Mouse (Mus musculus) embryonic fibroblast, embryonic 13.5 days (primary cell): Measurements from ENCODE around the gene Mmp21. TPM values are rescaled to one million over a fixed set of nuclear protein-coding genes. Genes with fewer than 3 reads are reported as not detected.

Experiments used
- H3K27ac ChIP-seq: 2 replicates; pipeline ENCODE4 v1.5.1; 2012; ENCODE audit warnings: low read length, control low read depth, inconsistent platforms; ENCODE audit not compliant: insufficient read depth
- H3K4me1 ChIP-seq: 2 replicates; pipeline ENCODE4 v1.6.1; 2011; ENCODE audit warnings: low read length; ENCODE audit not compliant: control insufficient read depth, insufficient read depth
- H3K4me3 ChIP-seq: 2 replicates; pipeline ENCODE4 v1.5.1; 2011; ENCODE audit warnings: mild to moderate bottlenecking, control low read depth, low read length; ENCODE audit not compliant: insufficient read depth
- CTCF ChIP-seq: IDR thresholded peaks from 2 replicates; pipeline ENCODE4 v1.5.1; 2011; ENCODE audit warnings: mild to moderate bottlenecking, control low read depth, low read length, moderate library complexity, borderline replicate concordance; ENCODE audit not compliant: insufficient read depth
- POLR2A ChIP-seq: IDR thresholded peaks from 2 replicates; pipeline ENCODE4 v1.6.1; 2011; ENCODE audit warnings: low read depth, mild to moderate bottlenecking, control low read depth, low read length, moderate library complexity
- polyA plus RNA-seq: library from polyadenylated mRNA; stranded (reverse); fragments of >200 nt; gene quantifications from 2 replicates; pipeline ENCODE4 v1.2.4, GENCODE M21; 2011; ENCODE audit warnings: low read depth; ENCODE audit not compliant: missing spikeins, insufficient read length

Gene Mmp21
- polyA plus RNA-seq: not detected in 2 replicates

DNA sequence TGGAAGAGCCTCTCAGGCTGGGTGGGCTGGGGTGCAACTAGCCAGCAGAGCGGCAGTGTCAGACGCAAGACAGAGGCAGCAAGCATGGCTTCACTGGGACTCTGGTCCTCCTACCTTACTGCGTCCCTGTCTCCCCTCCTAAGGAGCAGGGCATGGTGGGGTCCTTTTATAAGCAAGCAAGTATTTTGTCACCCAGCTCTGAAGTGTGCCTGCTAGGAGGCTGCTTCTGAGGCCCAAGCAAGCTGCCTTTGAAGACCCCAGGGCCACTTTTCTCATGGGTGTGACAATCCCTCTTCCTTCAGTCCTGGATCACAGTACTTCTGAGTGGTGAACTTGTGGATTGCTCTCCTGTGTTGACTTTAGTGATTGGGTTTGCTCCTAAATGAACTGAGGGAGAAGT is at the start of gene Mmp21:
Mmp21 (minus strand) TSS at position 101 of the 400 bp plus-strand sequence.
- TF ChIP-seq CTCF: no peak
- TF ChIP-seq POLR2A: no peak
- Histone ChIP-seq H3K27ac (no peak within 1 kb of the TSS), H3K4me3 (no peak within 1 kb of the TSS), H3K4me1 (no peaks in the 10 kb centered on the region)

DNA sequence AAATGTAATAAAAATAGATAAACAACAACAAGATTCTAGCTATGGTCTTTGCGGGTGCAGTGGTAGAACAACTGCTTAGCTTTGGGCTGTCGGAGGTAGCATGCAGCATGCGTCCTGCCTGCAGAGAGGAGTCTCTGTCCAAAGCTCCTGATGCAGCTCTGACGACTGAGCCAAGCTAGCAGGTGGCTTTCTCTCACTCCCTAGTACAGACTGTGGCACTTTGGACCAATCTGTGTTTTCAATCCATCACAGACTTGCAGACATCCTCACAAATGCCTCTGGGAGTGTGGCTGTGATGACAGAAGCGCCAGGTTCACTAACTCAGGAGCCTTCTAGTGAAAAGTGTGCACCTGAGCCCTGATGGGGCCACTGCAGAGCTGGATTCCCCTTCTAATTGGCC is 49.5 kb upstream of the Mmp21 start:
- Histone ChIP-seq H3K27ac (no peak overlapping the region), H3K4me1 (no peaks in the 10 kb centered on the region), H3K4me3 (no peak overlapping the region)
- TF ChIP-seq POLR2A: no peak

DNA sequence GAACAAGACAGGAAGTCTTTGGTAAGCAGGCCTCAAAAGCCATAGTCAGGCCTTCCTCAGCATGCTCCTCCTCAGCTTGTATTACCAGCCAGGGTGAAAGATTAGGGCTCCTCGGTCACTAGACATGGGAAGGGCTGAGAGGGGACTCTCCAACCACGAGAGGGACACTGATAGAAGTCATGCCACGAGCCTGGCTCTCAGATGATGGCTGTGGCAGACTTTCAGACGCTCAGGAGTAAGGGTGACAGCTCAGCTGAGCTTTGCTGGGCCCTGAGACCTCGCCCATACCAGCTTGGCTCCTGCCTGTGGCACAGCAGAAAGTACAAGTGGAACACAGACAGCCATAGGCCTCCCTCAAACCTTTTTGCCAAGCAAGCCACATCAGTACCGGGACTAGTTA is 47.2 kb upstream of the Mmp21 start:
- no peak overlapping the region for H3K4me3 ChIP-seq
- H3K4me1 ChIP-seq: no peaks in the 10 kb centered on the region
- TF ChIP-seq CTCF (no peak), POLR2A (no peak)
- no peak overlapping the region for H3K27ac ChIP-seq

DNA sequence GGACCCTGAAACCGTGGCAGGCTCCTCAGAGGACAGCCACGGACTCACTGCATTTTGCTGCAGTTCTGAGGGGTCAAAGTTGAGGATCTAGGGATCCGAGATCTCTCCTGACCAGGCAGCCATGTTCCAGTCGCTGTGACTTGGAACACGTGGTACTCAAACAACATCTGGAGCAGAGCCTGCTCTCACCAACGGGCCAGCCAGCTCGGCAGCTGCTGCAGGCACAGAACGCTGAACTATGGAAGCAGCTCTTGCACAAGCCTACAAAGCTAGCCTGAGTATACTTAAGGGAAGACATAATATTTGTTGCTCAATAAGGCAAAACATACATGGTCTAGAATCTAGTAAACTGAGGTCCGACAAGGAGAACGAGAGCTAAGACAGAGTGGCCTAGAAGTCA is 45.7 kb upstream of the Mmp21 start:
- TF ChIP-seq CTCF (no peak), POLR2A (no peak)
- Histone ChIP-seq H3K4me3 (no peak overlapping the region), H3K27ac (no peak overlapping the region), H3K4me1 (no peaks in the 10 kb centered on the region)

DNA sequence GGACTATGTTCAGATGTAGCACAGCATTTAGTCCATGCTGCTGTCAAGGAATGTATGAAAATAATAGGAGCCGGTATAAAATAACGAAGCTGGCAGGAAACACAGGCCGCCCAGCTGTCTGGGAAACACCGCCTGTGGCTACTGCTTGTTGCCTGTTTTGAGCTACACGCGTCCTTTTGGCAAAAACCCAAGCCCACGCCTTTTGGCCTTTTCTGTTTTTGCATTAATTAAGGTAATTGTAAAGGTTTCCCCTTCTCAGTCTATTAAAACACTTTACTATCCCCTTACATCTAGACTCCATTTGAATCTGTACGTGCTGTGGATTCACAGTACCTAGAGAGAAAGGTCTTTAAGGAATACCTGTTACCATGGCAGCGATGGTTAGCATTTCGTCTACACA is 45.0 kb upstream of the Mmp21 start:
- Histone ChIP-seq H3K4me1 (no peaks in the 10 kb centered on the region), H3K4me3 (no peak overlapping the region), H3K27ac (no peak overlapping the region)
- TF ChIP-seq POLR2A (no peak), CTCF (no peak)

DNA sequence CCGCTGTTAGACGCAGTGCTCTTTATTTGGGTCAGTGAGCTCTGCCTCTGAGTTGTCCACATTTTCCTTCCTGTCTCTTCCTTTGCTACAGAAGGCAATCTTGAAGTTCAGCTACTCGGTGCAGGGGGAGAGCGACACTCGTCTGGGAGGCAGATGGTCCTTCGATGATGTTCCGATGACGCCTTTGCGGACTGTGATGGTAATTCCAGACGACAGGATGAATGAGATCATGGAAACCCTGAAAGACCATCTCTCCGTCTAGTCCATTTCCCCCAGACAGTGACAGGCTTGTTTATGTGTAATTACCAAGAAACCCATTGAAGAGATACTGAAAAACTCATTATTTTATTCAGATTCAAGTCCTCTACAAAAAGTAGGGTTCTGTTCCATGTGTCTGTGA is 40.8 kb upstream of the Mmp21 start:
- no peak overlapping the region for H3K27ac ChIP-seq
- TF ChIP-seq POLR2A: no peak
- TF ChIP-seq CTCF: no peak
- no peak overlapping the region for H3K4me3 ChIP-seq
- no peaks in the 10 kb centered on the region for H3K4me1 ChIP-seq

DNA sequence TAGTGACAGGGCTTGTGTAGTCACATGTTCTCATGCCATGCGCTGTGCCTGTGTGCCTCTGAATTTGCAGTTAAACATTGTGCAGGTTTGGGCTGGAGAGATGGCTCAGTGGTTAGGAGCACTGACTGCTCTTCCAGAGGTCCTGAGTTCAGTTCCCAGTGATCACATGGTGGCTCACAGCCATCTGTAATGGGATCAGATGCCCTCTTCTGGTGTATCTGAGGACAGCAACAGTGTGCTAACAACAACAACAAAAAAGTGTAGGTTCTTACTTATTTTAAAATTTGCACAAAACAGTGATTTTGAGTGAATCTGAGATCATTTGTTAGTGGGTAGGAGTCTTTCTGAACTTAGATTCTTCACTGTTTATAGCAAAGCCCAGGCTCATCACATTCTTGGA is 38.7 kb upstream of the Mmp21 start:
- H3K4me1 ChIP-seq: no peaks in the 10 kb centered on the region
- H3K27ac ChIP-seq: no peak overlapping the region
- no peak overlapping the region for H3K4me3 ChIP-seq
- TF ChIP-seq CTCF: no peak
- no peak for TF ChIP-seq POLR2A

DNA sequence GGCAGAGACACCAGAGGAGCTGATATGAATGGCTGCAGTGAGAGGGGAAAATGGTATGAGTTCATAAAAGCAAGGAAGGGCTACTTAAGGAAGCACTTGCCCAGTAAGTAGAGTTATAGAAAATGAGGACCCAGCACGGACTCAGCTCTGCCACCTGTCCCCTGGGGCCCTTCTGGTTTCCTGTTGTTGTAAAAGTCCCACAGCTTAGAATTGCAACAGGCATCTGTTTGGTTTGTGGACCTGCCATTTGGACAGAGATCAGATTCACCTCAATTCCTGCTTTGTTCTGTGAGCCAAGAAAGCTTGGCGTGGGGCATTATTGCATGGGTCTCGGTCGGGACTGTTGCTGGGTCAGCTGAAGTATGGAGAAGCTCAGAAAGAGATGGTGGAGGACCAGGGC is 35.5 kb upstream of the Mmp21 start:
- H3K4me1 ChIP-seq: peaks cover 2% of the 10 kb centered on the region; the same call in 1 of the 2 replicates
- H3K4me3 ChIP-seq: no peak overlapping the region
- TF ChIP-seq CTCF: no peak
- TF ChIP-seq POLR2A: no peak
- no peak overlapping the region for H3K27ac ChIP-seq

DNA sequence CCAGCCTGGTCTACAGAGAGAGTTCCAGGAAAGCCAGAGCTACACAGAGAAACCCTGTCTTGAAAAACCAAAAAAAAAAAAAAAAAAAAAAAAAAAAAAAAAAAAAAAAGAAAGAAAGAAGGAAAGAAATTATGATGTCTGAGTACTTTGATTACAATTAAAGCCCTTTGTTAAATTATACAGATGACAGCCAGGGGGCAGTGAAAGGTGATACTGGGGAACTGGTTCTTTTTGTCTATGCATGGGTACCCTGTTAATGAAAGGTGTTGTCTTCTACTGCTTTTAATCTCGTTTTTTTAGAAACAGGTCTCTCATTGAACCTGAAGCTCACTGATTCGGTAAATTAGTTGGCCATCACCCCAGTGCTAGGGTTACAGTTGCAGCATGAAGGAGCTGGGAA is 27.4 kb upstream of the Mmp21 start:
- Histone ChIP-seq H3K4me1 (peaks cover 2% of the 10 kb centered on the region; the same call in 1 of the 2 replicates), H3K4me3 (no peak overlapping the region), H3K27ac (no peak overlapping the region)
- TF ChIP-seq CTCF: no peak
- TF ChIP-seq POLR2A: no peak

DNA sequence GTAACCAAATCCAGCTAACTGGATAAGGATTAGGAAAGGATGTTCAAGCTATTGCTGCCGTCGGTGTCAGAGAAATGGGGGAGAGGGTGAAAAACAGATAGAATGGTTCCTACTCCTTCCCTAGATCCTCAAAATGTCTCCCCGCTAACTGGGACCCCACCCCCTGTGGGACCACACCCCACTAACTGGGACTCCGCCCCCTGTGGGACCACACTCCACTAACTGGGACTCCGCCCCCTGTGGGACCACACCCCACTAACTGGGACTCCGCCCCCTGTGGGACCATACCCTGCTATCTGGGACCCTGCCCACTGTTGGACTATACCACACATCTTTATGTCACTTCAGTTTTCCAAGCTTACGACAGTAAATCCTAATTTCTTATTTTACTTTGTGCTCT is 24.0 kb upstream of the Mmp21 start:
- TF ChIP-seq CTCF (no peak), POLR2A (no peak)
- Histone ChIP-seq H3K27ac (no peak overlapping the region), H3K4me1 (no peaks in the 10 kb centered on the region), H3K4me3 (no peak overlapping the region)

DNA sequence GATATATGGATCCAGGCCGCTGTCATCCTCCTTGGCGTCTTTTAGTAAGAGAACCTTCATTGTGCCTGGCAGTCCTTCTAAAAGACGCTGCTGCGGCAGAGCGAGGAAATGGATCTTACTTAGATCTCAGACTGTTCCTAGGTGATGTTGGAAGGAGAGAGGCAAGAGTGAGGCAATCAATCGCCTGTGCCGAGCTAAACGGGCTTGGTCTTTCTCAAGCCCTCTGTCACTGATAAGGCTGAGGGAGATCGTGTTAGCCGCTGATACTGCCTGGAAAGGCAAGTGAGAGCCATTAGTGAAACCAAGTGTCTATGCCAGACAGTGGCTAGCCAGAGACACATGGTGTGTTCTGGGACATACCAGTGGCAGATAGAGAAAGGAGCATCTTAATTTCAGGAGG is 22.5 kb upstream of the Mmp21 start:
- Histone ChIP-seq H3K4me3 (no peak overlapping the region), H3K27ac (no peak overlapping the region), H3K4me1 (no peaks in the 10 kb centered on the region)
- no peak for TF ChIP-seq POLR2A
